Mouse (Mus musculus) spleen, adult 10 weeks (tissue): ENCODE measurements around the gene Gnmt. TPM values are rescaled to one million over a fixed set of nuclear protein-coding genes. Genes with fewer than 3 reads are reported as not detected.

Experiments
- polyA plus RNA-seq: library from polyadenylated mRNA; stranded (reverse); fragments of 350-450 nt; fragmentation: Illumina TruSeq; extraction: RNeasy Lipid Tissue Mini Kit (QIAGEN cat#74804); gene quantifications from one replicate; pipeline ENCODE4 v1.2.3, GENCODE M21; 2015; ENCODE audit warnings: low replicate concordance; ENCODE audit not compliant: insufficient read depth

Gnmt gene
- polyA plus RNA-seq, result 0.36 TPM

GRCm38 (mm10) chr17:46728904-46729318 is at the start of gene Gnmt:
TSS of gene Gnmt (minus strand) at chr17:46729168.

GRCm38 (mm10) chr17:46772404-46773277 is 43.7 kb upstream of the Gnmt start, which contains the start of gene 2310039H08Rik:
TSS of gene 2310039H08Rik (plus strand) at chr17:46772635.

GRCm38 (mm10) chr17:46763544-46763943 is 34.6 kb upstream of the Gnmt start, which contains the start of gene Ptcra:
TSS of gene Ptcra (minus strand) at chr17:46763712.

GRCm38 (mm10) chr17:46751794-46752556 is 23.0 kb upstream of the Gnmt start, which contains the start of gene Cnpy3:
TSS of gene Cnpy3 (minus strand) at chr17:46752214.

GRCm38 (mm10) chr17:46710959-46711597 is 17.9 kb downstream of the Gnmt start, which contains the start of gene Pex6:
TSS of gene Pex6 (plus strand) at chr17:46711463.

GRCm38 (mm10) chr17:46704887-46705835 is 23.8 kb downstream of the Gnmt start, which contains the start of gene Ppp2r5d:
TSS of gene Ppp2r5d (minus strand) at chr17:46705111.

GRCm38 (mm10) chr17:46680760-46681373 is 48.1 kb downstream of the Gnmt start, which contains the start of gene Klhdc3:
TSS of gene Klhdc3 (minus strand) at chr17:46680914.

GRCm38 (mm10) chr17:46678416-46678815 is 50.6 kb downstream of the Gnmt start, which contains the start of gene Mea1:
TSS of gene Mea1 (plus strand) at chr17:46678793.

Other genes with a start within 250 kb of the Gnmt start
- 0.75 TPM for gene Ttbk1, start 241.5 kb downstream of the Gnmt start, polyA plus RNA-seq
- 1.6 TPM for gene Dnph1, start 232.5 kb downstream of the Gnmt start, polyA plus RNA-seq
- 7.8 TPM for gene Cul9, start 182.8 kb downstream of the Gnmt start, polyA plus RNA-seq
- gene Srf, start 173.0 kb downstream of the Gnmt start, polyA plus RNA-seq, result 9.6 TPM
- gene Ptk7, start 99.7 kb downstream of the Gnmt start, polyA plus RNA-seq, result 2.3 TPM
- 5.2 TPM for gene Klc4, start 83.1 kb downstream of the Gnmt start, polyA plus RNA-seq
- 16.5 TPM for gene Mrpl2, start 82.9 kb downstream of the Gnmt start, polyA plus RNA-seq
- 2.9 TPM for gene Cul7, start 78.8 kb downstream of the Gnmt start, polyA plus RNA-seq
- 14.0 TPM for gene Rrp36, start 54.8 kb downstream of the Gnmt start, polyA plus RNA-seq
- gene Mea1, start 50.4 kb downstream of the Gnmt start, polyA plus RNA-seq, result 41.4 TPM
- gene Klhdc3, start 48.3 kb downstream of the Gnmt start, polyA plus RNA-seq, result 35.6 TPM
- 26.7 TPM for gene Ppp2r5d, start 24.1 kb downstream of the Gnmt start, polyA plus RNA-seq
- gene Pex6, start 17.7 kb downstream of the Gnmt start, polyA plus RNA-seq, result 6.5 TPM
- 59.2 TPM for gene Cnpy3, start 23.0 kb upstream of the Gnmt start, polyA plus RNA-seq
- gene Ptcra, start 34.5 kb upstream of the Gnmt start, polyA plus RNA-seq, result not detected
- 6.3 TPM for gene 2310039H08Rik, start 43.5 kb upstream of the Gnmt start, polyA plus RNA-seq
- gene Rpl7l1, start 53.5 kb upstream of the Gnmt start, polyA plus RNA-seq, result 104 TPM
- gene Bicral, start 129.3 kb upstream of the Gnmt start, polyA plus RNA-seq, result 33.0 TPM
- gene Tbcc, start 161.5 kb upstream of the Gnmt start, polyA plus RNA-seq, result 5.2 TPM
- not detected for gene Prph2, start 181.3 kb upstream of the Gnmt start, polyA plus RNA-seq